Mouse (Mus musculus) stomach, embryonic 16.5 days (tissue): Measurements from ENCODE around the gene Cep135. TPM values are rescaled to one million over a fixed set of nuclear protein-coding genes. Genes with fewer than 3 reads are reported as not detected.

Experiments used
- ATAC-seq: fragments of 200-750 bp; cut with Nextera tagmentation; 2 replicates; pipeline ENCODE4 v1.8.0; 2017; ENCODE audit warnings: moderate number of reproducible peaks, moderate TSS enrichment; ENCODE audit not compliant: insufficient read depth, low FRiP score
- H3K27ac ChIP-seq: fragments of 300-500 bp; sonication (generic); 2 replicates; pipeline ENCODE4 v1.5.1; 2014; ENCODE audit warnings: low read length
- H3K27me3 ChIP-seq: fragments of 300-500 bp; sonication (generic); 2 replicates; pipeline ENCODE4 v1.6.1; 2014; ENCODE audit warnings: low read length, control low read depth, mixed read lengths; ENCODE audit not compliant: control insufficient read depth, insufficient read depth
- H3K36me3 ChIP-seq: fragments of 300-500 bp; sonication (generic); 2 replicates; pipeline ENCODE4 v1.6.1; 2014; ENCODE audit warnings: low read length; ENCODE audit not compliant: control insufficient read depth, insufficient read depth
- H3K4me1 ChIP-seq: fragments of 300-500 bp; sonication (generic); 2 replicates; pipeline ENCODE4 v1.6.1; 2014; ENCODE audit warnings: low read length, control low read depth, mixed read lengths; ENCODE audit not compliant: control insufficient read depth, insufficient read depth
- H3K4me2 ChIP-seq: fragments of 300-500 bp; sonication (generic); 2 replicates; pipeline ENCODE4 v1.6.1; 2014; ENCODE audit warnings: low read depth, low read length, mixed read lengths
- H3K4me3 ChIP-seq: fragments of 300-500 bp; sonication (generic); replicated peaks from 2 replicates; pipeline ENCODE4 v1.5.1; 2014; ENCODE audit warnings: mild to moderate bottlenecking, low read length
- H3K9ac ChIP-seq: fragments of 300-500 bp; sonication (generic); 2 replicates; pipeline ENCODE4 v1.6.1; 2014; ENCODE audit warnings: low read length
- H3K9me3 ChIP-seq: fragments of 300-500 bp; sonication (generic); replicated peaks from 2 replicates; pipeline ENCODE4 v1.6.1; 2016; ENCODE audit warnings: low read length, control low read depth; ENCODE audit not compliant: control insufficient read depth
- WGBS: fragments of 180-500 bp; shearing (Covaris S2); extraction: QIAGEN DNeasy Blood & Tissue Kit; methylation state at CpG from one replicate; pipeline ENCODE4 v1.1.7; 2014; 5-methylcytosine and 5-hydroxymethylcytosine counted together
- polyA plus RNA-seq: library from polyadenylated mRNA; unstranded; fragments of >200 nt; fragmentation: Nextera tagmentation; extraction: Ambion mirVana; gene quantifications from 2 replicates; pipeline ENCODE4 v1.2.1, GENCODE M21; 2015

Cep135 gene
- polyA plus RNA-seq, 1 experiment from 2014 or later: 5.3 TPM

- Histone ChIP-seq H3K27me3 (no peaks in the 10 kb centered on the region), H3K36me3 (no peaks in the 10 kb centered on the region), H3K4me1 (no peaks in the 10 kb centered on the region), H3K27ac (no peak overlapping the region), H3K4me2 (no peak overlapping the region), H3K9me3 (no peaks in the 10 kb centered on the region), H3K4me3 (no peak overlapping the region), H3K9ac (no peak overlapping the region)
- no peak for ATAC-seq
- WGBS: 87% methylated on average over 10 of the region's 10 CpGs
These were observed 99.6 kb downstream of the Cep135 start for GRCm38 (mm10) chr5:76687961-76688600.

- 78% methylated on average over 6 of the region's 6 CpGs for WGBS
- Histone ChIP-seq H3K36me3 (no peaks in the 10 kb centered on the region), H3K4me3 (no peak overlapping the region), H3K9me3 (no peaks in the 10 kb centered on the region), H3K9ac (no peak overlapping the region), H3K4me2 (no peak overlapping the region), H3K4me1 (no peaks in the 10 kb centered on the region), H3K27ac (no peak overlapping the region), H3K27me3 (no peaks in the 10 kb centered on the region)
- ATAC-seq: no peak
These were observed 100.1 kb downstream of the Cep135 start for GRCm38 (mm10) chr5:76688643-76689042.

- ATAC-seq: no peak
- H3K9ac ChIP-seq: no peak overlapping the region
- no peaks in the 10 kb centered on the region for H3K9me3 ChIP-seq
- no peak overlapping the region for H3K4me2 ChIP-seq
- H3K36me3 ChIP-seq: no peaks in the 10 kb centered on the region
- H3K4me3 ChIP-seq: no peak overlapping the region
- WGBS: 67% methylated on average over 5 of the region's 5 CpGs
- no peaks in the 10 kb centered on the region for H3K27me3 ChIP-seq
- no peak overlapping the region for H3K27ac ChIP-seq
- H3K4me1 ChIP-seq: no peaks in the 10 kb centered on the region
These were observed 101.7 kb downstream of the Cep135 start for GRCm38 (mm10) chr5:76690177-76690593.

- no peak for ATAC-seq
- Histone ChIP-seq H3K4me1 (no peaks in the 10 kb centered on the region), H3K36me3 (no peaks in the 10 kb centered on the region), H3K27me3 (no peaks in the 10 kb centered on the region), H3K27ac (no peak overlapping the region), H3K9ac (no peak overlapping the region), H3K4me2 (no peak overlapping the region), H3K4me3 (no peak overlapping the region), H3K9me3 (no peaks in the 10 kb centered on the region)
- WGBS: 89% methylated on average over 5 of the region's 5 CpGs
These were observed 102.8 kb downstream of the Cep135 start for GRCm38 (mm10) chr5:76691251-76691650.

GRCm38 (mm10) chr5:76691706-76692424 lies 103.4 kb downstream of the Cep135 start:
- Histone ChIP-seq H3K9me3 (no peaks in the 10 kb centered on the region), H3K27ac (no peak overlapping the region), H3K36me3 (no peaks in the 10 kb centered on the region), H3K4me2 (no peak overlapping the region), H3K9ac (no peak overlapping the region), H3K4me1 (no peaks in the 10 kb centered on the region), H3K4me3 (no peak overlapping the region), H3K27me3 (no peaks in the 10 kb centered on the region)
- ATAC-seq: no peak
- 76% methylated on average over 12 of the region's 12 CpGs for WGBS

Other genes starting within 250 kb of the Cep135 start
- 0.17 TPM in 1 of 2 replicates, not detected in the other for gene Nmu, start 224.9 kb upstream of the Cep135 start, polyA plus RNA-seq
- gene Gm7271, start 104.7 kb upstream of the Cep135 start, polyA plus RNA-seq: not detected in 2 replicates
- 28.8 and 33.2 TPM in 2 replicates for gene Exoc1, start 59.4 kb upstream of the Cep135 start, polyA plus RNA-seq
- gene C530008M17Rik, start 67.8 kb downstream of the Cep135 start, polyA plus RNA-seq: 8.1 and 10.0 TPM in 2 replicates